Mouse (Mus musculus) heart, embryonic 16.5 days (tissue): ENCODE data around the gene Fbxw17. TPM values are rescaled to one million over a fixed set of nuclear protein-coding genes. Genes with fewer than 3 reads are reported as not detected.
"Not testable (repeated sequence)": the region's sequence is repeated elsewhere in the genome, so short reads cannot be mapped to it uniquely, and the experiment has no call there.

Experiments
- ATAC-seq: fragments of 200-750 bp; cut with Nextera tagmentation; replicated peaks from 2 replicates; pipeline ENCODE4 v1.8.0; 2017; ENCODE audit warnings: moderate number of reproducible peaks; ENCODE audit not compliant: insufficient read depth, low FRiP score; ENCODE audit errors: extremely low read depth
- H3K27ac ChIP-seq: fragments of 300-500 bp; sonication (generic); 2 replicates; pipeline ENCODE4 v1.5.1; 2014; ENCODE audit warnings: mild to moderate bottlenecking, low read length, control low read depth, moderate library complexity
- H3K27me3 ChIP-seq: fragments of 300-500 bp; sonication (generic); 2 replicates; pipeline ENCODE4 v1.6.1; 2014; ENCODE audit warnings: low read length, mixed read lengths; ENCODE audit not compliant: control insufficient read depth, insufficient read depth
- H3K36me3 ChIP-seq: fragments of 300-500 bp; sonication (generic); 2 replicates; pipeline ENCODE4 v1.6.1; 2014; ENCODE audit not compliant: control insufficient read depth, insufficient read depth
- H3K4me1 ChIP-seq: fragments of 300-500 bp; sonication (generic); 2 replicates; pipeline ENCODE4 v1.6.1; 2014; ENCODE audit warnings: low read length, mixed read lengths; ENCODE audit not compliant: control insufficient read depth, insufficient read depth
- H3K4me2 ChIP-seq: fragments of 300-500 bp; sonication (generic); 2 replicates; pipeline ENCODE4 v1.6.1; 2014; ENCODE audit warnings: low read depth, mild to moderate bottlenecking, control low read depth, low read length
- H3K4me3 ChIP-seq: fragments of 300-500 bp; sonication (generic); 2 replicates; pipeline ENCODE4 v1.5.1; 2014; ENCODE audit warnings: mild to moderate bottlenecking, control low read depth, low read length
- H3K9ac ChIP-seq: fragments of 300-500 bp; sonication (generic); 2 replicates; pipeline ENCODE4 v1.6.1; 2014; ENCODE audit warnings: low read length, control low read depth
- H3K9me3 ChIP-seq: fragments of 300-500 bp; sonication (generic); replicated peaks from 2 replicates; pipeline ENCODE4 v1.6.1; 2016; ENCODE audit warnings: low read length; ENCODE audit not compliant: control insufficient read depth
- WGBS: fragments of 180-500 bp; shearing (Covaris S2); extraction: QIAGEN DNeasy Blood & Tissue Kit; methylation state at CpG from one replicate; pipeline ENCODE4 v1.1.7; 2014; 5-methylcytosine and 5-hydroxymethylcytosine counted together
- polyA plus RNA-seq: library from polyadenylated mRNA; unstranded; fragments of >200 nt; fragmentation: Nextera tagmentation; extraction: Ambion mirVana; gene quantifications from 2 replicates; pipeline ENCODE4 v1.2.1, GENCODE M21; 2015

The Fbxw17 gene
- 17.7 and 22.6 TPM in 2 replicates for polyA plus RNA-seq

DNA sequence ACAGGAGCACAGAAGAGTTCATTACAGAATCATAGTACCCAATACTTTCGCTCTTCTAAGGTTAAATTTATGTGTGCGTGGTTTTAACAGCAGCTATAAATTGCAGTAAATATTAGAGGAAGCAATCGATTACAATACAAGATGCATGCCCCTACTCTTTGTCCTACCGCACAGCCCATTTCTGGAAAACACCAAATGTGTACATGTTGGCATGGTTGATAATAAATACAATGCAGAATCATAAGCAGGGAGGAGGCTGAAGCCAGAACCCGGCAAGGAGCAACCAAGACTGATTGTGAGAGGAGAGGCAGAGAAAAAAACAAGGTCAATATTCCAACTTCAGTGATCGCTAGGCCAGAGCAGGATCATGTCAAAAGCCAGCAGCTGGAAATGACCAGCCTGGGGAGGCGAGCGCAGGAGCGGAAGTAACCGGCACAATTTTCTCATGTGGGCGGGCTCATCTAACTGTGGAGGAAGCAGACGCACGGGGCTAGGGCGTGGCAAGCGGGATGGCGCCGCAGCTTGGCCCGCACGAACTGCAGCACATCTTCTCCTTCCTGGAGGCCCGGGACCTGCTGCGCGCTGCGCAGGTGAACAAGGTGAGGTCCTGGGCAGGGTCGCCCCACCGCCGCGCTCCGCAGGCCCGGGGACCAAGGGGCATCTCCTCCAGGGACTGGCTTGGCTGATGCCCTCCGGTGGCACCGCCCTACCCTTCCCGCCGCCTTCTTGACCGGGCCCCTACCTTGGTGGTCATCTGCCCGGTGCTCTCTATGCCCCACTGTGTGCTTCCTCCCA is at the start of gene Fbxw17:
Fbxw17 (plus strand) TSS at position 476 of the 795 bp plus-strand sequence.
- no peaks in the 10 kb centered on the region; the same call in 1 of the 2 replicates for H3K27me3 ChIP-seq
- peak within 1 kb of the TSS; percentile 88 for H3K9ac ChIP-seq
- H3K4me1 ChIP-seq = peaks cover 11% of the 10 kb centered on the region
- H3K4me3 ChIP-seq = peak within 1 kb of the TSS; percentile 90
- 0 out of 2 replicates have a peak within 1 kb of the TSS, but pooled peaks have one; percentile 32 for H3K27ac ChIP-seq
- H3K36me3 ChIP-seq = no peaks in the 10 kb centered on the region
- WGBS = 11% methylated on average over 35 of the region's 35 CpGs
- no peaks in the 10 kb centered on the region for H3K9me3 ChIP-seq
- H3K4me2 ChIP-seq = peak within 1 kb of the TSS; percentile 71
- ATAC-seq = peak; percentile 91

DNA sequence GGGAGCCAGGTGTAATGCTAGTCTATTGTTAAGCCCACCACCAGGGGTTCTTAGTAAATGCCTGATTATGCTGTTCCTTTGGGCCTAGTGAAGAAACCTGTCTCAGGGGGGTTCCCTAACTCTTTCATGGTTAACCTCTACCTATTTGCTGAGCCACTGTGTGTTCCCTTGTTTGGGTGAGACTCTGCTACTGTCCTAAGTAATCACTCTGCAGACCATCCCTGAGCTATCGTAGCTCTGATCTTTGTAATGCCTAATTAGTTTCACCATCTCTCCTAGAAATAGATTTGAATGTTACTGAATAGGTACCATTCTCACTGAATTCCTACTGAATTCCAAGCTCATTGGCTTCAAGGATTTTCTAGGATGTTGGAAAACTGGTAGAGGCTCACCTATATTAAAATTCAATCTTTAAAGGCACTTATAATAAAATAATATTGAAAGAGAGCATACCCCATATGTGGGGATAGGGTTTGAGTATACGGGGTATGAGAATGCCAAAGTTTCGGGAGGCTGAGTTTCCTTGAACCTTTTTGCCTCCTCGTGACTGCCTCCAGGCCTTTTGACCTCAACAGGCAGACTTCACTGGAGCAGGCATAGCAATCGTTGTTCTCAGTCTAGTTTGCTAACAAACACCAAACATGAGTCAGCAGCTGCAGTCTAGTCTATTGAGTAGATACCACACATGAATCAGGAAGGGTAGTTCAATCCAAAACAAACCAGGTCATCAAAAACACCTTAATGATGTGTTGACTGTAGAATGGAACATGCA is 44.5 kb upstream of the Fbxw17 start:
- not testable (repeated sequence) for H3K27ac ChIP-seq, H3K4me2 ChIP-seq, H3K4me1 ChIP-seq, ATAC-seq, H3K36me3 ChIP-seq, H3K27me3 ChIP-seq, H3K4me3 ChIP-seq, H3K9me3 ChIP-seq, H3K9ac ChIP-seq
- WGBS = 79% methylated on average over 5 of the region's 5 CpGs

DNA sequence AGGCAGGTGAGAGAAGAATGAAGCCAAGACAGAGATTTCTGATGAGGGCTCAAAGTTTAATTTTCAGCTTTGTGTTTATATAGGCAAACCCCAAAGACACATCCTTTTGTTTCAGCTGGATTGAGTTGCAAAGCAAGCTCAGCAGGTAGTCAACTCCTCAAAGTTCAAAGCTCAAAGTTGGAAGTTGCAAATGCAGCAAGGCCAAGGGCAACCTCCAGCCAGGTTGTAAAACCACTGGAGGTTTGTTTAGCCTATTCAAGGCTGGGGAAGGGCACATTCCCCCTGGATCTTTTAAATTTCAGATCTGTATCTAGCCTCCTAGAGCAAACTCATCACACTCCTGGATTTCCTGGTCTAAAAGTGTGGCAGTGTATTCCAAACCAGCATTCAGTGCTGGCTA is 28.5 kb upstream of the Fbxw17 start:
- not testable (repeated sequence) for H3K27me3 ChIP-seq, H3K4me1 ChIP-seq, H3K9me3 ChIP-seq, H3K36me3 ChIP-seq, H3K4me2 ChIP-seq, H3K27ac ChIP-seq, H3K9ac ChIP-seq, ATAC-seq, H3K4me3 ChIP-seq

DNA sequence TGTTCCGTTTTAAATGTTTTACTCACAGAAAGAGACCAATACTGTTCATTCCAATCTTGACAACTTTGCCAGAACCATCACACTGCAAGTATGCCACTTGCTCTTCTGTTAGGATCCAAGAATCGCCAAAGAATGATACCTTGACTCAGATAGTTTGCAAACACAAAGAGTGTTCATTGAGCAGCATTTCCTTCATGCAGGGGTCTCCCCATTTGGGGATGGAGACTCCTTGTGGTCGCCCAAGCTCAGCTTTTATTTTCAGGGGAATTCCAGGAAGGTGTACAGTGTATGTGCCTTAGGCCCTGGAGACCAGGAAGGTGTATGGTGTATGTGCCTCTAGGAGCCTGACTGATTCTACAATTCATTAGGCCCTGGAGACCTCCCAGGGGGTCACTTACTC is 757 bp downstream of the Fbxw17 start:
- 33% methylated on average over 3 of the region's 3 CpGs for WGBS
- H3K9me3 ChIP-seq = no peaks in the 10 kb centered on the region
- H3K9ac ChIP-seq = peak overlapping the region; percentile 88
- H3K4me2 ChIP-seq = peak overlapping the region; percentile 71
- peaks cover 11% of the 10 kb centered on the region for H3K4me1 ChIP-seq
- H3K27me3 ChIP-seq = no peaks in the 10 kb centered on the region; the same call in 1 of the 2 replicates
- peaks cover 5% of the 10 kb centered on the region for H3K36me3 ChIP-seq
- no peak for ATAC-seq
- peak overlapping the region; percentile 90 for H3K4me3 ChIP-seq
- H3K27ac ChIP-seq = no peak overlapping the region

DNA sequence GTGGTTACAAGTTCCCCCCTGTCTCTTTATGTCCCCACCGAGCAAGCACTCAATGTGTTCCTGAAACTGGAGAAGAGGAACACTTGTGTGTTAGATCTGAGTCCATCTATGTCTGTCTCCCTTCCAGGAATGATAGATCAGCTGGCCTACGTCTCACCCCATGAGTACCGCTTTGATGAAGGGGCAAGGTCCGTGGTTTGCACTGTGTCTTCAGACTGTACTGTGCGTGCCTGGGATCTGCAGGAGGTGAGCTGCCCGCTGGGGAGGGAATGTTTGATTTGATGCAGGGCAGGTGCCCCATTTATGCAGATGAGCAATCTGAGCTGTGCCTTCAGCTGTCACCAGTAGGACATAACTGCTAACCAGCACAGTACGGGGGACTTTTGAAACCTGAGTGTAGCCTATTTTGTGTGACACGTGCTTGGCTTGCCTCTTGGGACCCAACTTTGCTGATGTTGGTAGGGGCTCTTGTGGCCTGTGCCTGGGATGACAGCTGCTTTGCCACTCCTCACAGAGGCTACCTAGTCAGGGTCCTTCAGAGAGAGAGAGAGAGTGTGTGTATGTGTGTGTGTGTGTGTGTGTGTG is 6.1 kb downstream of the Fbxw17 start:
- no peaks in the 10 kb centered on the region for H3K27me3 ChIP-seq
- H3K27ac ChIP-seq = no peak overlapping the region
- ATAC-seq = no peak
- no peak overlapping the region for H3K9ac ChIP-seq
- H3K4me1 ChIP-seq = peaks cover 1% of the 10 kb centered on the region; the same call in 1 of the 2 replicates
- H3K4me2 ChIP-seq = no peak overlapping the region
- no peaks in the 10 kb centered on the region for H3K9me3 ChIP-seq
- 82% methylated on average over 8 of the region's 8 CpGs for WGBS
- H3K4me3 ChIP-seq = no peak overlapping the region
- H3K36me3 ChIP-seq = peaks cover 41% of the 10 kb centered on the region

DNA sequence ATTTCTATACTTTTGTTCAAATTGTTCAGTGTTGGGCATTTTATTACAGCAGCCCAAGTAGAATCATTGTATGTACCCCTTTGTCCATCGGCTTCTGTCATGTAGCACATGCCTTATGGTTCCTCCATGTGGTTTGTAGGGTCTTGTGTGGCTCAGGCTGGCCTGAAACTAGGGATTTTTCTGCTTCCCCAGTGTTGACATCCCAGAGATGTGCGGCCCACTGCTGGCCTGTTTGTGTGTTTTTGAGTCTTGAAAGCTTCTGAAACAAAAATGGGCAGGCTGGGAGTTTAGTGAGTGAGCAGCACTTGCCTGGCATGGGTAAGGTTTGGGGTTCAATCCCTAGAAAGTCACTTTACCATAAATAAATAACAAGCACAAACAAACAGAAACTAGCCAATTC is 6.9 kb downstream of the Fbxw17 start:
- Histone ChIP-seq H3K4me3 (no peak overlapping the region), H3K36me3 (peaks cover 45% of the 10 kb centered on the region), H3K27ac (no peak overlapping the region), H3K27me3 (no peaks in the 10 kb centered on the region), H3K9me3 (no peaks in the 10 kb centered on the region), H3K4me1 (no peaks in the 10 kb centered on the region), H3K9ac (no peak overlapping the region), H3K4me2 (no peak overlapping the region)
- WGBS = 83% methylated on average over 2 of the region's 2 CpGs
- no peak for ATAC-seq

DNA sequence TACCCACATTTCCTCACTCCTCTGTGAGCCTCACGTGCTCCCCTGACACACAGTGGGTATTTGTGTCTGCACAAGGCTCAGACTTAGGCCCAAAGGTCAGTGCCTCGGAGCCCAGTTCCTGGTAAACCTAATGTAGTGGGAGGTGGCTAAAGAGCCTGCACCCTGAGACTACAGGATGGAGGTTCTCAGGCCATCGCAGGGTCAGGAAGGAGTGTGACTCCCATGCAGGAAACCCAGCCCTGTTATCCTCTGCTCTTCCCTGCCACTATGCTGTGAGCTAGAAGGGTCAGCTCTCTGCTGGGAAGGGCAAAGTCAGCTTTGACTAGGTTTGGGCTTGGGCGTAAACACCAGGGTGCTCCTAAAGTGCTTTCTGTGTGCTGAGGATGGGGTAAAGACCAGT is 9.0 kb downstream of the Fbxw17 start:
- 83% methylated on average over 4 of the region's 4 CpGs for WGBS
- H3K36me3 ChIP-seq = peaks cover 50% of the 10 kb centered on the region

DNA sequence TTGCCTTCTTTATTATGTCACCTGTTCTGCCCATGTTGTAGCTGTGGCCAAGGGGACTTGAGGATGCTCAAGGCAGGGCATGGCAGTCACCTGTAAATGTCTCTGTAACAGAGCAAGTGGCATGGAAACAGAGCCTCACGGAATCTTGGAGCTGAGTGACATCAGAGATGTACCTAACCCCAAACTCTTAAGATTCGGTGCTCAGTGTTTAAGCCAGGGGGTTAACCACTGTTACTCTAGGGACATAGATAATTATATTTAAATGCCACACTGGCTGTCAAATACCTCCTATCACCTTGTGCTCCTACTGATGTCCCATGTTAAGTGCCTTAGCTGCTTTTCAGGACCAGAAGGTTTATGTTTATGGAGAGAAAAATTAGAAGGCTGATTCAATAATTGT is 26.1 kb downstream of the Fbxw17 start, which contains the start of gene Gm47429:
Gm47429 (minus strand) TSS at position 101 of the 400 bp plus-strand sequence.
- Histone ChIP-seq H3K27ac (no peak within 1 kb of the TSS), H3K4me3 (no peak within 1 kb of the TSS), H3K4me1 (no peaks in the 10 kb centered on the region), H3K36me3 (no peaks in the 10 kb centered on the region), H3K27me3 (no peaks in the 10 kb centered on the region), H3K4me2 (no peak within 1 kb of the TSS), H3K9me3 (no peaks in the 10 kb centered on the region), H3K9ac (no peak within 1 kb of the TSS)
- no peak for ATAC-seq
- WGBS = 80% methylated on average over 2 of the region's 2 CpGs

More for the DNA sequence above, 9.0 kb downstream of the Fbxw17 start:
- Histone ChIP-seq H3K27me3 (no peaks in the 10 kb centered on the region), H3K9ac (no peak overlapping the region), H3K4me3 (no peak overlapping the region), H3K27ac (no peak overlapping the region), H3K4me2 (no peak overlapping the region), H3K9me3 (no peaks in the 10 kb centered on the region), H3K4me1 (no peaks in the 10 kb centered on the region)
- no peak for ATAC-seq

DNA sequence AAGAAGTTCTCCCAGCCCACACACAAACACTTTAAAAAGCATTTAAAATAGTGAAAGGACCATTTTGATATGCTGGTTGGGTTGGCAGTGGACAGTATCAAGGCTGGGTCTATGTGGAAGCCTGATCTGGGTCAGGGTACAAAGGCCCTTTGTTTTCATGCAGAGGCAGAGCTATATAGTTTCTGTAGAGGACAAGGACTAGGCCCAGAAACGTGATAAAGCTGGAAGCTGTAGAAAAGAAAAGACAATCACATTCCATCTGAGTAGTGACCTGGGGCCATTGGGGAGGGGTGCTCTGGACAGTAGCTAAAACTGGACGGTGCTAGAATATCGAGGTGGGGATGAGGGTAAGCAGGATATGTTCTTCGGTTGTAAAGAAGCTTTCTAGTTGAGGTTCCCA is 27.6 kb downstream of the Fbxw17 start:
- H3K27me3 ChIP-seq = no peaks in the 10 kb centered on the region
- no peaks in the 10 kb centered on the region for H3K36me3 ChIP-seq
- H3K4me2 ChIP-seq = no peak overlapping the region
- H3K9ac ChIP-seq = no peak overlapping the region
- H3K9me3 ChIP-seq = no peaks in the 10 kb centered on the region
- no peaks in the 10 kb centered on the region for H3K4me1 ChIP-seq
- H3K4me3 ChIP-seq = no peak overlapping the region
- WGBS = 59% methylated on average over 4 of the region's 4 CpGs
- no peak overlapping the region for H3K27ac ChIP-seq
- ATAC-seq = no peak
